Mouse (Mus musculus) liver, embryonic 11.5 days (tissue): ENCODE data around the gene Tesk1. TPM values are rescaled to one million over a fixed set of nuclear protein-coding genes. Genes with fewer than 3 reads are reported as not detected.

Experiments used
- polyA plus RNA-seq: library from polyadenylated mRNA; unstranded; fragments of >200 nt; fragmentation: Nextera tagmentation; extraction: Ambion mirVana; gene quantifications from 2 replicates; pipeline ENCODE4 v1.2.1, GENCODE M21; 2014

Gene Tesk1
- polyA plus RNA-seq, 1 experiment from 2014 or later, result 4.3 TPM

Other genes starting within 250 kb of the Tesk1 start
- 0.25 and 0.29 TPM in 2 replicates for gene Atp8b5, start 174.8 kb upstream of the Tesk1 start, polyA plus RNA-seq
- gene Rusc2, start 60.0 kb upstream of the Tesk1 start, polyA plus RNA-seq, result 1.4 and 2.0 TPM in 2 replicates
- not detected in 2 replicates for gene Fam166b, start 12.8 kb upstream of the Tesk1 start, polyA plus RNA-seq
- gene Cd72, start 12.7 kb downstream of the Tesk1 start, polyA plus RNA-seq, result 1.2 and 1.3 TPM in 2 replicates
- gene Sit1, start 41.8 kb downstream of the Tesk1 start, polyA plus RNA-seq, result not detected in 2 replicates
- gene Ccdc107, start 51.0 kb downstream of the Tesk1 start, polyA plus RNA-seq, result 60.3 and 60.5 TPM in 2 replicates
- 45.1 and 46.1 TPM in 2 replicates for gene Arhgef39, start 57.8 kb downstream of the Tesk1 start, polyA plus RNA-seq
- gene Car9, start 65.0 kb downstream of the Tesk1 start, polyA plus RNA-seq, result 1.5 and 2.0 TPM in 2 replicates
- 46.4 and 51.2 TPM in 2 replicates for gene Tpm2, start 81.8 kb downstream of the Tesk1 start, polyA plus RNA-seq
- 29.6 and 31.3 TPM in 2 replicates for gene Creb3, start 120.4 kb downstream of the Tesk1 start, polyA plus RNA-seq
- 66.4 and 68.4 TPM in 2 replicates for gene Tln1, start 120.8 kb downstream of the Tesk1 start, polyA plus RNA-seq
- 18.4 and 22.9 TPM in 2 replicates for gene Rgp1, start 136.8 kb downstream of the Tesk1 start, polyA plus RNA-seq
- 18.8 and 20.3 TPM in 2 replicates for gene Gba2, start 136.9 kb downstream of the Tesk1 start, polyA plus RNA-seq
- gene Msmp, start 142.6 kb downstream of the Tesk1 start, polyA plus RNA-seq, result 0.75 and 2.2 TPM in 2 replicates
- 3.2 and 4.5 TPM in 2 replicates for gene Npr2, start 190.0 kb downstream of the Tesk1 start, polyA plus RNA-seq
- 0.30 and 1.5 TPM in 2 replicates for gene Spag8, start 211.7 kb downstream of the Tesk1 start, polyA plus RNA-seq
- 87.8 and 88.0 TPM in 2 replicates for gene Hint2, start 214.5 kb downstream of the Tesk1 start, polyA plus RNA-seq
- gene Tmem8b, start 227.0 kb downstream of the Tesk1 start, polyA plus RNA-seq, result 0.84 and 1.1 TPM in 2 replicates
- gene Fam221b, start 227.2 kb downstream of the Tesk1 start, polyA plus RNA-seq, result 2.2 and 2.3 TPM in 2 replicates